Mouse (Mus musculus) bone marrow, adult 2 months (tissue): Measurements from ENCODE around the gene Nxn.

Source experiments
- CTCF ChIP-seq: fragments of 200-500 bp; IDR thresholded peaks from 2 replicates; pipeline ENCODE4 v1.5.1; 2011; ENCODE audit warnings: low read length, control low read depth; ENCODE audit not compliant: control insufficient read depth, insufficient read depth
- POLR2A ChIP-seq: fragments of 200-500 bp; IDR thresholded peaks from 2 replicates; pipeline ENCODE4 v1.6.1; 2011; ENCODE audit warnings: low read depth, mild to moderate bottlenecking, control low read depth, low read length, borderline replicate concordance; ENCODE audit not compliant: control insufficient read depth

DNA sequence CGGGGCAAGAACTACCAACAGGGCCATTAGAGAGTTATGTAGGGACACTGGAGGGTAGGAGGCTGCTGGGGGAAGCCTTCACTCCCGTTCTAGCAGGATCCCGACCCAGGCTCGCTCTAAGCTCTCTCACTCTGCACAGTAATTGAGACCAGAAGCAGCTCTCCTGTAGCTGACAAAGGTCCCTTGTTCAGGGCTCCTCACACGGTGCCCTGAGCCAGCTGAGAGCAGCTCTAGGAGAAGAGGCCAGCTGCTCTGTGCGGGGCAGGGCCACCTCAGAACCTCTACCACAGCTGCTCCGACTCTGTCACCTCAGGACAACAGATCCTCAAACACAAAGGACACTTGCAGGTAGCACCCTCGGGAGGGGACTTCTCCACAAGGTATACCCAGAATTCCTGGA is 46.5 kb upstream of the Nxn start:
- no peak for TF ChIP-seq CTCF
- TF ChIP-seq POLR2A, result no peak
